Mouse (Mus musculus): ENCODE measurements around the gene Gpr182.

Gene Gpr182

GRCm38 (mm10) chr10:127739083-127739660 lies 12.4 kb downstream of the Gpr182 start, which contains the start of gene Zbtb39:
TSS of gene Zbtb39 (plus strand) at chr10:127739538.
- DNase-seq (ENCODE audit: extremely low spot score, low spot score) = peak; percentile 79

DNA sequence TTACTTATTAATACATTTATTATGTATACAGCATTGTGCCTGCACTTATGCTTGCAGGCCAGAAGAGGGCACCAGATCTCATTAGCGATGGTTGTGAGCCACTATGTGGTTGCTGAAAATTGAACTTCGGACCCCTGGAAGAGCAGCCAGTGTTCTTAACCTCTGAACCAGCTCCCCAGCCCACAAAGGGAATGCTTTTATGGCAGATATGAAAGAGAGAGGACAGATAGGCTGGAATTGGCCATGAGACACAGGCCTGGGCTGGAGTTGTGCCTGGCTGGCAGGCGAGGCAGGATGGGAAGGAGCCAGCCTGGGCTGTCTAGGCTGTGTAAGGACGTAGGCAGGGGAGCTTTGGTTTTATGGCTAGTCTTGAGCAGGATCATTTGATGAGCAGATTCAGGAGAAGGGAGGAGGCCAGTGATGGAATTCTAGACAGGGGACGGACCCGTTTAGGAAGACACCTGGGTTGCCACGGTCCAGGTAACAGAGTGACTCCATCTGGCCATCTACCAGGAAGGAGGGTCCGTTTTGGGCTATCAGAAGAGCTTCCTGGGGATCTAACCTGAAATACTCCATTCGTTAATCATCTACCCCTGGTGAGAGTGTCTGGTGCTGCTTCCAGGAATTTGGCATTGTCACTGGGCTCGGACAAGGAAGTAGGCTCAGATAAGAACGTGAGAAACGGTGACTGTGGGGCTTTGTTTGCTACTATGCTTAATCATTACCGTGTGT lies 13.2 kb downstream of the Gpr182 start:
- no peak for DNase-seq (ENCODE audit: extremely low spot score, low spot score)

DNA sequence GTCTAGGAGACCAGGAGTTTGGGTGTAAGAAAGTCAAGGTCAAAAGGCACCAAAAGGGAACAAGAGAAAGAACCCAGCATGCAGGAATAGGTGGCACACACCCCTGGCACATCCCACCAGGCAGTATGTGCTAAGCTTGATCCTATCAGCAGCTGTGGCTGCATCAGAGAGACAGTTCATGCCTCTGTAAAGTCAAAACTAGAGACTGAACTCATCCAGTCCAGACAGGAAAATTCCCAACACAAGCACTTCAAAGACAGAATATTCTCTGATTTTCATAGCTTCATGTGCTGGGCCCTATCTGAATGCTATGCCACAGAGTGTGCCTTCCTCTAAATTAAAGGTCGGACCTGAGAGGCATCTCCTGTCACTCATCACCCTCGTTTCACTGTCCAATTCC lies 14.0 kb downstream of the Gpr182 start:
- no peak for DNase-seq (ENCODE audit: extremely low spot score, low spot score)

- no peak for DNase-seq (ENCODE audit: extremely low spot score, low spot score)
These were observed 14.6 kb downstream of the Gpr182 start for GRCm38 (mm10) chr10:127736916-127737315.

DNA sequence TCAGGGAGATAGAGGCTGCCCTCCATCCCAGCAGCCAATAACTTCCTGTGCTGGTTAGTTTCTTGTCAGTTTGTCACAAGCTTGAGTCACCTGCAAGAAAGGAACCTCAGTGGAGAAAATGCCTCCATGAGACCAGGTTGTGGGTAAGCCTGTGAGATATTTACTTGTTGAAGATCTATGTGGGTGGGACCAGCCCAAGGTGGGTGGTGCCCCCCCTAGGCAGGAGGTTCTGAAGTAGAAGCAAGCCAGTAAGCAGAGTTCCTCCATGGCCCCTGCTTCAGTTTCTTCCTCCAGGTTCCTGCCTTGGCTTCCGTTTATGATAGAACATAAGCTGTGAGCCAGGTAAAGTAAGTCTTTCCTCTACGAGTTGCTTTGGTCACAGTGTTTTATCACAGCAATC lies 15.3 kb downstream of the Gpr182 start:
- no peak for DNase-seq (ENCODE audit: extremely low spot score, low spot score)

- DNase-seq (ENCODE audit: extremely low spot score, low spot score) = no peak
These were observed 17.1 kb downstream of the Gpr182 start for GRCm38 (mm10) chr10:127734434-127734833.

GRCm38 (mm10) chr10:127731397-127731796 lies 20.1 kb downstream of the Gpr182 start:
- DNase-seq (ENCODE audit: extremely low spot score, low spot score) = no peak

GRCm38 (mm10) chr10:127730933-127731310 lies 20.6 kb downstream of the Gpr182 start:
- DNase-seq (ENCODE audit: extremely low spot score, low spot score) = no peak

GRCm38 (mm10) chr10:127730285-127730932 lies 21.1 kb downstream of the Gpr182 start:
- DNase-seq (ENCODE audit: extremely low spot score, low spot score) = no peak

GRCm38 (mm10) chr10:127728437-127728836 lies 23.1 kb downstream of the Gpr182 start:
- no peak for DNase-seq (ENCODE audit: extremely low spot score, low spot score)

DNA sequence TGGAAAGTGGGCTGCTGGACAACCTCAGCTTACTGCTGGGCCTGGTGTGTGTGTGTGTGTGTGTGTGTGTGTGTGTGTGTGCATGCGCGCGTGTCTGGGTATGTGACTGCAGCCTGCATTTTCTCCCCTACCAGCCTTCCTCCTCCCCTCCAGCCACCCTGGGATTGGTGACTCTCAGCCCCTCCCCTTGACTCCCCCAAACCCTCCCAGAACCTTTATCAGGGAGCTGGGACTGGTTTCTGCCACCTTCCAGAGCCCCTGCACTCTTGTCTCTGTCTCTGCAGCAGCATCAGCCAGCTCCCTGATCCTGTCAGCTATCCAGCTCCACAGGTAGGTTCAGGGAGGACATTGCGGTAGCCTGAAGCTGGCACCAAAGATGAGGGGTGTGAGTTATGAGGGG lies 26.4 kb downstream of the Gpr182 start:
- no peak for DNase-seq (ENCODE audit: extremely low spot score, low spot score)

DNA sequence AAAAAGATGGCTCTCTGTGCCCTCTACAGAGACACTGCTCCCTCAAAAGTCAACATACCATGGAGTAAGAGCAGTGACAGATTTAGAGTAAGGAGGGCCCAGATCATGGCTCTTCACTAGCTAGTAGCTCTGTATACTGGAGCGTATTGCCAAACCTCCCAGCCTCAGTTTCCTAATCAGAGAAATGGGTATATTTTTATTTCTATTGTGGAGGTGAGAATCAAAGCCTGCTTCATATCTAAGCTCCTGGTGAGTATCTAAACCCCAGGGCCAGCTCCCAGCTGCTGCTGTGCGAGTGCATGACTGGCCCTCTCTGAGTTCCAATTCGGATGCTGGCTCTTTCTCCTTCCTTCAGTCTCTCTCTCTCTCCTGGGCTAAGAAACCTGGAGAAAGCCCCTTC lies 27.4 kb downstream of the Gpr182 start, which contains the start of gene Tac2:
TSS of gene Tac2 (plus strand) at position 301 of the 400 bp plus-strand sequence.
- no peak for DNase-seq (ENCODE audit: extremely low spot score, low spot score)

GRCm38 (mm10) chr10:127721671-127722418 lies 29.7 kb downstream of the Gpr182 start:
- DNase-seq (ENCODE audit: extremely low spot score, low spot score) = no peak

GRCm38 (mm10) chr10:127712736-127713135 lies 38.8 kb downstream of the Gpr182 start:
- DNase-seq (ENCODE audit: extremely low spot score, low spot score) = no peak

DNA sequence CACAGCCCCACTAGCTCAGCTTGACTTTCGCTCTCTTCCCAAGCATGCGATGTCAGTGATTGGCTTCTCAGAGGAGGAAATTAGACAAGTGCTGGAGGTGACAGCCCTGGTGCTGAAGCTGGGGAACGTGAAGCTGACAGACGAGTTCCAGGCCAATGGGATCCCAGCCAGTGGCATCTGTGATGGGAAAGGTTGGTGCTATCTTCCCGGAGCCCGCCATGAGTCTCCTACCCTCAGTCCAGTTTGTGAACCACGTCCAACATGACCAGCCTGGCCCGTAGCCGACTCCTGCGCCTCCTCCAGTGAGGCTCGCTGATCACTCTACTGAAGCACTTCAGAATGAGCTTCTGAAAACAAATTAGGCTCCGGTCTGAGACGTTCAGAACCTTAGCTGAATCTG lies 41.2 kb downstream of the Gpr182 start:
- DNase-seq (ENCODE audit: extremely low spot score, low spot score) = no peak

GRCm38 (mm10) chr10:127708850-127709370 lies 42.6 kb downstream of the Gpr182 start:
- no peak for DNase-seq (ENCODE audit: extremely low spot score, low spot score)

- DNase-seq (ENCODE audit: extremely low spot score, low spot score) = no peak
These were observed 43.8 kb downstream of the Gpr182 start for GRCm38 (mm10) chr10:127707721-127708120.

DNA sequence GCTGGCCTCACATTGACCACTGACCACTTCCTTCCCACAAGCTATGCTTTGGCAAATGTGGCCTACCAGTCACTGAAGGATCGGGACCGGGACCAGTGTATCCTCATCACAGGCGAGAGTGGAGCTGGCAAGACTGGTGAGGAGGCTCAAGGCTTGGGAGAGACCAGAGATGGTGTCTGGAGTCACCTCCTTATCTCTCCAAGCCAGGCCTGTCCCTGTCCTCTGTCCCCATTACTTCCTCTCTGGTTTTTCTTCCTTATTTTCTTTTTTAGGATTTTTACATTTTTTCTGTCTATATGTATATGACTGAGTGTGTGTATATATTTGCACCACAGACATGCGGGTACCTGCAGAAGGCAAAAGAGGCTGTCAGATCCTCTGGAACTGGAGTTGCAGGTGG lies 45.7 kb downstream of the Gpr182 start:
- DNase-seq (ENCODE audit: extremely low spot score, low spot score) = no peak

- DNase-seq (ENCODE audit: extremely low spot score, low spot score) = no peak
These were observed 46.7 kb downstream of the Gpr182 start, which contains the start of gene Myo1a for GRCm38 (mm10) chr10:127704766-127705220. TSS of gene Myo1a (plus strand) at chr10:127705170.

- DNase-seq (ENCODE audit: extremely low spot score, low spot score) = no peak
These were observed 47.2 kb downstream of the Gpr182 start for GRCm38 (mm10) chr10:127704293-127704692.

GRCm38 (mm10) chr10:127703299-127703698 lies 48.2 kb downstream of the Gpr182 start:
- DNase-seq (ENCODE audit: extremely low spot score, low spot score) = no peak
